Mouse (Mus musculus): Measurements from ENCODE around the gene Mcoln2. TPM values are rescaled to one million over a fixed set of nuclear protein-coding genes. Genes with fewer than 3 reads are reported as not detected.
A peak's percentile ranks its signal among the peaks of the same experiment; 100 is the strongest.

Mcoln2 gene
- total RNA-seq, 2 experiments from 2014 or later = not detected

GRCm38 (mm10) chr3:146121310-146122124 is 28.1 kb upstream of the Mcoln2 start:
- no peak overlapping the region for H3K4me3 ChIP-seq
- DNase-seq (ENCODE audit: extremely low spot score in 1 of 2, low spot score in 2 of 2) = no peak
- intact Hi-C loops (cut with DNase I) = no loop called here
- H3K27ac ChIP-seq = no peak overlapping the region
- TF ChIP-seq CTCF (IDR thresholded peaks at IDR 0.05) = no peak

DNA sequence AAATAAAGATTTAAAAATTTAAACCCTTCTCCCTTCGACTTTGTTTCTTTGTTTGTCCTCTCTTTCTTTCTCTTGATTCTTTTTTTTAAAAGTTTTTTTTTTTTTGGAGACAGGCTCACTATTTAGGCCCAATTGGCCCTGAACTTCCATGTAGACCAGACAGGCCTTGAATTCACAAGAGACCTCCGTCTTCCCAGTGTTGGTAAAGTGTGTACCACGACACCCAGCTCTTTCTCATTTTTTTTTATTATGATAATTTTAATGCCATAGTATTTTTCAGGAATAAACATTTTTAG is 27.6 kb upstream of the Mcoln2 start:
- intact Hi-C loops (cut with DNase I) = no loop called here
- no peak for DNase-seq (ENCODE audit: extremely low spot score in 1 of 2, low spot score in 2 of 2)
- Histone ChIP-seq H3K27ac (no peak overlapping the region), H3K4me3 (no peak overlapping the region)
- no peak for TF ChIP-seq CTCF (IDR thresholded peaks at IDR 0.05)

GRCm38 (mm10) chr3:146122807-146123463 is 26.7 kb upstream of the Mcoln2 start:
- H3K27ac ChIP-seq = no peak overlapping the region
- no peak for TF ChIP-seq CTCF (IDR thresholded peaks at IDR 0.05)
- intact Hi-C loops (cut with DNase I) = no loop called here
- no peak overlapping the region for H3K4me3 ChIP-seq
- DNase-seq (ENCODE audit: extremely low spot score in 1 of 2, low spot score in 2 of 2) = no peak

GRCm38 (mm10) chr3:146123464-146123825 is 26.2 kb upstream of the Mcoln2 start:
- intact Hi-C loops (cut with DNase I) = no loop called here
- DNase-seq (ENCODE audit: extremely low spot score in 1 of 2, low spot score in 2 of 2) = no peak
- H3K27ac ChIP-seq = no peak overlapping the region
- no peak overlapping the region for H3K4me3 ChIP-seq
- no peak for TF ChIP-seq CTCF (IDR thresholded peaks at IDR 0.05)

GRCm38 (mm10) chr3:146127205-146127604 is 22.4 kb upstream of the Mcoln2 start:
- Histone ChIP-seq H3K4me3 (no peak overlapping the region), H3K27ac (no peak overlapping the region)
- intact Hi-C loops (cut with DNase I) = no loop called here
- no peak for TF ChIP-seq CTCF (IDR thresholded peaks at IDR 0.05)
- no peak for DNase-seq (ENCODE audit: extremely low spot score in 1 of 2, low spot score in 2 of 2)

DNA sequence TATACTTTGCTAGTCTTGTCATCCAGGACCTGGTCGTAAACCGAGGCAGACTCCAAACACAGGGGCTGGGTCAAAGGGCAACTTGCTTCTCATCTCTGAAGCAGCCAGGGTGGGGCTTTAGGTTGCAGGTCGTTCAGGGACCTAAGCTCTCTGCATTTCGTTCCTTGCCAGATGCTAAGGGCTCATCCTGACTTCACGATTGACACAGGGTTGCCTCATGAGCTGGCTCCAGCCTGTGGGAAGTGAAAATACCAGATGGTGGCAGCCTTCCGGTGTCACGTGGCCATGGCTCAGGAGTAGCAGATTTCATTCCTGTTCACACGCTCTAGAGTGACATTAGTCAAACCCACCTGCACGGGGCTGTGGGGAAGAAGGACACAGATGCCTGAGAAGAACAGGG is 14.8 kb upstream of the Mcoln2 start:
- intact Hi-C loops (cut with DNase I) = no loop called here
- DNase-seq (ENCODE audit: extremely low spot score in 1 of 2, low spot score in 2 of 2) = no peak

DNA sequence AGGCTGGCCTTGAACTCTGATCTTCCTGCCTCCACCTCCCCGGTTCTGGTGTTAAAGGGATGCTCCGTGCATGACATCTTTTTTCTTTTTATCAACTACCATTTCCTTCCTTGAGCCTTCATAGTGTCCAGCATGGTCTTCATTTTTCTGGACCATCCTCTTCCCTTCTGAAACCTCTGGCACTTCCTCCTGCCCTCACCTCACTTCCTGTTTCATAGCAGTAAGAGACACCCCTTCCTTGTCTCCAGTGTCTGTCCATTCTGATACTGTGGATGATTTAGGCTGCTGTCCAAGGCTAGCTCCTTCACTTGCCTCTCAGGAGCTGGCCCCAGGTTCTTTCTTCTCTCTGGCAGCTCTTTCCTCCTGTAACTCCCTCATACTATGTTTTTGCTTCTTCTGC is 14.2 kb upstream of the Mcoln2 start:
- DNase-seq (ENCODE audit: extremely low spot score in 1 of 2, low spot score in 2 of 2) = no peak
- no peak for TF ChIP-seq CTCF (IDR thresholded peaks at IDR 0.05)
- intact Hi-C loops (cut with DNase I) = no loop called here

More for the DNA sequence above, 14.8 kb upstream of the Mcoln2 start:
- H3K27ac ChIP-seq = no peak overlapping the region
- no peak for TF ChIP-seq CTCF (IDR thresholded peaks at IDR 0.05)
- H3K4me3 ChIP-seq = no peak overlapping the region

DNA sequence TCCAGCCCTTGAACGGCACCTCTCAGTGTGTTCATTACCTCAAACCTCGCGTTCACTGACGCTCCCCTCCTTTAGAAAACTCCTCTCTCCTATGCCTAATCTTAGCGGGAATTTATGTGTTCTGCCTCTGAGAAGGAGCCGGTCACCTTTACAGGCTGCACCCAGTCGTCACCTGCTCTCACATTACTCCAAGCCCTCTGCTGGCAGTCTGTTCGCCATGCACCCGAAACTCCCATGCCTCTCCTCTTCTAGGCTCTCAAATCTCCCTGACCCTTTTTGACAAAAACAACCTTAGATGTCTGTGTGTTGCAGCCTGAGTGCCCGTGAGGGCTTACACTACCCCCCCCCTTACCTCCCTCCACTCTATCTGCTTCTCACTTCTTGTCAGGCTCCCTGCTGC is 13.2 kb upstream of the Mcoln2 start:
- H3K27ac ChIP-seq = no peak overlapping the region
- intact Hi-C loops (cut with DNase I) = no loop called here
- no peak overlapping the region for H3K4me3 ChIP-seq
- peak; percentile 7 for TF ChIP-seq CTCF (IDR thresholded peaks at IDR 0.05)
- no peak for DNase-seq (ENCODE audit: extremely low spot score in 1 of 2, low spot score in 2 of 2)

More for the DNA sequence above, 14.2 kb upstream of the Mcoln2 start:
- no peak overlapping the region for H3K4me3 ChIP-seq
- H3K27ac ChIP-seq = no peak overlapping the region

DNA sequence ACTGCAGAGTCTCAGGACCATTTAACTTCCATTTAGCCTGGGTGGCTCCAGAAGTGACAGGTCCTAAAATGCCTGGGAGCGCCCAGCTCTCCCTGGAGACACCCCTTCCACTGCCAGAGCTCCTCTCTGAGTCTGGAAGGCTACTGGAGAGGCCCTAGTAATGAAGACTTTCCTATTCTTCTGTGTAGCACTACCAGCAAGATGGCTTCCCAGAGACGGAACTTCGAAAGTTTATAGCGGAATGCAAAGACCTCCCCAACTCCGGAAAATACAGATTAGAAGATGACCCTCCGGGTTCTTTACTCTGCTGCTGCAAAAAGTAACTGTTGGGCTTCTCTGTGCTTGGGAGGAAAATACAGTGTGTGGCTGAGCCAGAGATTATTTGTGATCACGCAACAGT is 9.4 kb upstream of the Mcoln2 start:
- TF ChIP-seq CTCF (IDR thresholded peaks at IDR 0.05) = no peak
- H3K27ac ChIP-seq = no peak overlapping the region
- DNase-seq (ENCODE audit: extremely low spot score in 1 of 2, low spot score in 2 of 2) = no peak
- intact Hi-C loops (cut with DNase I) = no loop called here
- no peak overlapping the region for H3K4me3 ChIP-seq

DNA sequence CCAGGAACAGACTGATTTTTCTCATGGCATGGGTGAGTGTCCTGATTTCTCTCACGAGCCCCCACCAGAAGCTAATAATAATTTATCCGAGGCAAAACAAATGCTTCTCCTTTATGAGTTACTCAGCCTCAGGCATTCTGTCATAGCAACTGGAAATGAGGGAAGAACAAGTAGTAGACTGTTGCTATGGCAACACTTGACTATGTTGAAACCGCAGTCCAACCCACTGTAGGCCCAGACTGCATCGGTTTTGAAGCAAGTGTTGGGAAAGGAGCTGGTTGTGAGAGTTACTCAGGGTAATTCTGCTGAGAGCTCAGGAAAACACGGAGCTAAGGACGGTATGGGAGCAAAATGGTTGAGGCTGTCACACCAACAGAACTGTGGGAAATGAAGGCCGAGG is 7.1 kb upstream of the Mcoln2 start:
- Histone ChIP-seq H3K4me3 (no peak overlapping the region), H3K27ac (no peak overlapping the region)
- no peak for TF ChIP-seq CTCF (IDR thresholded peaks at IDR 0.05)
- intact Hi-C loops (cut with DNase I) = no loop called here
- no peak for DNase-seq (ENCODE audit: extremely low spot score in 1 of 2, low spot score in 2 of 2)

DNA sequence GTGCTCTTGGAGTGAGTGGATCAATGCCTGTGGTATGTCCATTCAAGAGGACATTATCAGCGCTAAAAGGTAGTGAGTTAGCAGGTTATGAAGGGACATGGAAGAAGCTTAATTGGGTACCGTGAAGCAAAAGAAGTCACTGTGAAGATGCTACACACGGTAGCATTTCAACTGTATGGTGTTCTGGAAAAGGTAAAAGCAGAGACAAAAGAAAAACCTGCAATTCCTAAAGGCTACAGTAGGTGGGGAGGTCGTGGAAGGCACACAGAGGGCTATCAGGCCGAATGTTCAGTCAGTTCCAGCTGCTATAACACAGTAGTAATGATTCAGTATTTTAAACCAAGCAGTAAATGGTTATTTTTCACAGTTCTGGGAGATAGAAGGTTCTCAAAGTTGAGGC is 4.1 kb upstream of the Mcoln2 start:
- H3K4me3 ChIP-seq = no peak overlapping the region
- no peak overlapping the region for H3K27ac ChIP-seq
- intact Hi-C loops (cut with DNase I) = no loop called here
- no peak for TF ChIP-seq CTCF (IDR thresholded peaks at IDR 0.05)
- no peak for DNase-seq (ENCODE audit: extremely low spot score in 1 of 2, low spot score in 2 of 2)

DNA sequence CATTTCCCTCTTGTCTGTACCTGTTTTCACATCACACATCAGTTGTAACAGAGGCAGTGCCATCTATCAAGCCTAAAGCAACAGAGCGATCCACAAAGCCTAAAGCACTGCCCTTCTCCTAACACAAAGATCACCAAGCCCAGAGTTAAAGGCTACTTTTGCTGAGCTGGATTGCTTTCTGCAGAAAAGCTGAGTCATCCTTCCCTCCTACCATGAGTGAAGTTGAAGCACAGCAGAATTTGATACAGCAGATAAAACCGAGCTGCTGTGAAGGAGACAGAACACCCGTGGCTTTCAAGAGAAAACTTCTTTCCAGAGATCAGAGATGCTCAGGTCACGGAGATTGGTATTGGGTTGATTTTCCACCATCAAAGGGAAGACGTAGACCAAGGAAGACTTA is 3.5 kb upstream of the Mcoln2 start:
- DNase-seq (ENCODE audit: extremely low spot score in 1 of 2, low spot score in 2 of 2) = no peak
- intact Hi-C loops (cut with DNase I) = no loop called here
- TF ChIP-seq CTCF (IDR thresholded peaks at IDR 0.05) = no peak

DNA sequence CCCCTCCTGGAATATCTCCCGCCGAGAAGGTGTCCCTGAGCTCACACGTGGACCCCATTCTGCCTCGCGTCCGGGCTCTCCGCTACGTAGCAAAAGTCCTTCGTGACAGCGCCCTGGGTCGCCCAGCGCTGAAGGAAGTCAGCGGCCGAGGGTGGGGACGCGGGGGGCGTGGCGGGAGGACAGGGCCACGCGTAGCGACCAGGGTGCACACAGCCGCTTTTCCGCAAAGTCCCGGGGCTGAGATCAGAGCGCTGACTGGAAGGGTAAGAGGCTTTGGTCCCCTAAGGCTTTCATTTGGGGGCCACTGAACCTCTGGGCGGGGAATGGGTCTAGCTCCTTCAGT is 396 bp downstream of the Mcoln2 start:
- Histone ChIP-seq H3K27ac (no peak overlapping the region), H3K4me3 (peak overlapping the region; percentile 36)
- DNase-seq (ENCODE audit: extremely low spot score in 1 of 2, low spot score in 2 of 2) = no peak
- intact Hi-C loops (cut with DNase I) = no loop called here
- no peak for TF ChIP-seq CTCF (IDR thresholded peaks at IDR 0.05)

More for the DNA sequence above, 3.5 kb upstream of the Mcoln2 start:
- Histone ChIP-seq H3K27ac (no peak overlapping the region), H3K4me3 (no peak overlapping the region)
